Mouse (Mus musculus): ENCODE results near the gene Mtmr2.

DNA sequence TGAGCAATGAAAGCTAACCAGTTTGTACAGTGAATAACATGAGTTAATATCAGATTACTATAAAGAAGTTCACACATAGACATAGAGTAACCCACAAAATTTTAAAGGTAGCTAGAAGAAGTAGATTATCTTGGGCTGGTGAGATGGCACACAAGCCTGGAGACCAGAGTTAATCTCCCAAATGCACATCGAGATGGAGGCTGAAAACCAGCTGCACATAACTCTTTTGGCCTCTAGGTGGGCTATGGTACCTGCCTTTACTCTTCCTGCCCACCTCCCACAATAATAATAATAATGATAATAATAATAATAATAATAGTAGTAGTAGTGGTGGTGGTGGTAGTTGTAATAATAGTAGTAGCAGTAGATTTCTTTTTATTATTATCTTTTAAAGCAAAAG lies 46.1 kb downstream of the Mtmr2 start:
- TF ChIP-seq POLR2A (IDR thresholded peaks at IDR 0.05; ENCODE audit: borderline replicate concordance, extremely low read depth, insufficient read depth, insufficient read length, poor library complexity, severe bottlenecking) (no peak), CTCF (IDR thresholded peaks at IDR 0.05; ENCODE audit: borderline replicate concordance, extremely low read depth, insufficient read depth, insufficient read length) (peak; percentile 6; the same call in 1 of the 2 replicates)
